Comparison of ENCODE assay signal across 24 mouse cellular contexts in genomic region chr5:67456841-67457240, GRCm38 (mm10).
"Had no signal": no experiment of that assay in that cellular context is flagged by ENCODE, and none has a peak within 500 bp of the region (broad histone marks: within the 10 kb centered on the region; RNA-seq: fewer than 3 reads in every experiment).

No protein-coding gene starts in this region.

- H3K27ac ChIP-seq: gastrocnemius, adult 2 months; heart, embryonic 10.5 days; hindbrain, embryonic 13.5 days; hindbrain, embryonic 15.5 days; hindbrain, postnatal 0 days; limb, embryonic 10.5 days; limb, embryonic 12.5 days; liver, embryonic 13.5 days; liver, embryonic 15.5 days had no signal

- H3K4me1 ChIP-seq: heart, embryonic 10.5 days; heart, embryonic 12.5 days; hindbrain, embryonic 13.5 days; hindbrain, embryonic 15.5 days; limb, embryonic 10.5 days; limb, embryonic 12.5 days; liver, embryonic 13.5 days; liver, embryonic 15.5 days had no signal

- H3K9me3 ChIP-seq: heart, embryonic 10.5 days; heart, embryonic 12.5 days; hindbrain, embryonic 13.5 days; hindbrain, embryonic 15.5 days; limb, embryonic 10.5 days; limb, embryonic 12.5 days; liver, embryonic 13.5 days; liver, embryonic 15.5 days had no signal

- H3K4me3 ChIP-seq: gastrocnemius, adult 2 months; heart, embryonic 10.5 days; heart, embryonic 12.5 days; hindbrain, embryonic 13.5 days; hindbrain, embryonic 15.5 days; limb, embryonic 10.5 days; limb, embryonic 12.5 days; liver, embryonic 13.5 days; liver, embryonic 15.5 days had no signal

- H3K27me3 ChIP-seq: heart, embryonic 12.5 days; hindbrain, embryonic 13.5 days; hindbrain, embryonic 15.5 days; limb, embryonic 12.5 days; liver, embryonic 13.5 days; liver, embryonic 15.5 days had no signal

- H3K36me3 ChIP-seq: heart, embryonic 10.5 days; heart, embryonic 12.5 days; hindbrain, embryonic 13.5 days; hindbrain, embryonic 15.5 days; limb, embryonic 10.5 days; limb, embryonic 12.5 days; liver, embryonic 13.5 days; liver, embryonic 15.5 days had no signal

- H3K4me2 ChIP-seq: heart, embryonic 12.5 days; hindbrain, embryonic 13.5 days; hindbrain, embryonic 15.5 days; limb, embryonic 12.5 days; liver, embryonic 11.5 days; liver, embryonic 13.5 days; liver, embryonic 15.5 days had no signal

- H3K9ac ChIP-seq: heart, embryonic 12.5 days; hindbrain, embryonic 13.5 days; hindbrain, embryonic 15.5 days; limb, embryonic 12.5 days; liver, embryonic 13.5 days; liver, embryonic 15.5 days had no signal

- DNase-seq: gastrocnemius, adult 2 months; gastrocnemius, postnatal 10 days; gastrocnemius, postnatal 25 days; heart, adult 18-20 months; heart, postnatal 10 days; kidney, adult 11 months; kidney, adult 2 months; kidney, adult 9 months; kidney, postnatal 10 days; kidney, postnatal 25 days; kidney, postnatal 4 days; layer of hippocampus, adult 9-11 months; layer of hippocampus, postnatal 36 days; liver; liver, embryonic 13.5 days had no signal
